Mouse (Mus musculus) limb, embryonic 11.5 days (tissue): Measurements from ENCODE around the gene C730034F03Rik. TPM values are rescaled to one million over a fixed set of nuclear protein-coding genes. Genes with fewer than 3 reads are reported as not detected.
"Not testable (repeated sequence)": the region's sequence is repeated elsewhere in the genome, so short reads cannot be mapped to it uniquely, and the experiment has no call there.

Experiments
- ATAC-seq: fragments of 200-750 bp; cut with Nextera tagmentation; 2 replicates; pipeline ENCODE4 v1.8.0; 2017; ENCODE audit warnings: low read depth; ENCODE audit not compliant: insufficient number of reproducible peaks, low FRiP score, low TSS enrichment
- DNase-seq: peaks from one replicate; pipeline ENCODE4 v3.0.0-alpha.2; 2015; ENCODE audit warnings: low spot score
- H3K27ac ChIP-seq: fragments of 300-500 bp; sonication (generic); replicated peaks from 2 replicates; pipeline ENCODE4 v1.5.1; 2014; ENCODE audit warnings: low read depth, mild to moderate bottlenecking, low read length
- H3K27me3 ChIP-seq: fragments of 300-500 bp; sonication (generic); 2 replicates; pipeline ENCODE4 v1.6.1; 2014; ENCODE audit warnings: mild to moderate bottlenecking, low read length, mixed read lengths; ENCODE audit not compliant: control insufficient read depth, insufficient read depth
- H3K36me3 ChIP-seq: fragments of 300-500 bp; sonication (generic); 2 replicates; pipeline ENCODE4 v1.6.1; 2014; ENCODE audit warnings: mild to moderate bottlenecking, low read length, moderate library complexity, mixed read lengths; ENCODE audit not compliant: control insufficient read depth, insufficient read depth
- H3K4me1 ChIP-seq: fragments of 300-500 bp; sonication (generic); 2 replicates; pipeline ENCODE4 v1.6.1; 2014; ENCODE audit warnings: low read length, mixed read lengths; ENCODE audit not compliant: control insufficient read depth, insufficient read depth
- H3K4me2 ChIP-seq: fragments of 300-500 bp; sonication (generic); 2 replicates; pipeline ENCODE4 v1.6.1; 2014; ENCODE audit warnings: low read depth, mild to moderate bottlenecking, moderate library complexity; ENCODE audit not compliant: severe bottlenecking
- H3K4me3 ChIP-seq: fragments of 300-500 bp; sonication (generic); 2 replicates; pipeline ENCODE4 v1.5.1; 2014; ENCODE audit warnings: low read depth, low read length
- H3K9ac ChIP-seq: fragments of 300-500 bp; sonication (generic); 2 replicates; pipeline ENCODE4 v1.6.1; 2014; ENCODE audit warnings: mild to moderate bottlenecking, low read length
- H3K9me3 ChIP-seq: fragments of 300-500 bp; sonication (generic); 2 replicates; pipeline ENCODE4 v1.6.1; 2016; ENCODE audit warnings: low read length; ENCODE audit not compliant: control insufficient read depth
- WGBS: fragments of 180-500 bp; shearing (Covaris S2); extraction: QIAGEN DNeasy Blood & Tissue Kit; methylation state at CpG from one replicate; pipeline ENCODE4 v1.1.7; 2014; 5-methylcytosine and 5-hydroxymethylcytosine counted together
- polyA plus RNA-seq: library from polyadenylated mRNA; unstranded; fragments of >200 nt; fragmentation: Nextera tagmentation; extraction: Ambion mirVana; gene quantifications from 2 replicates; pipeline ENCODE4 v1.2.1, GENCODE M21; 2014

The C730034F03Rik gene
- polyA plus RNA-seq, 1 experiment from 2014 or later, result 1.7 TPM

DNA sequence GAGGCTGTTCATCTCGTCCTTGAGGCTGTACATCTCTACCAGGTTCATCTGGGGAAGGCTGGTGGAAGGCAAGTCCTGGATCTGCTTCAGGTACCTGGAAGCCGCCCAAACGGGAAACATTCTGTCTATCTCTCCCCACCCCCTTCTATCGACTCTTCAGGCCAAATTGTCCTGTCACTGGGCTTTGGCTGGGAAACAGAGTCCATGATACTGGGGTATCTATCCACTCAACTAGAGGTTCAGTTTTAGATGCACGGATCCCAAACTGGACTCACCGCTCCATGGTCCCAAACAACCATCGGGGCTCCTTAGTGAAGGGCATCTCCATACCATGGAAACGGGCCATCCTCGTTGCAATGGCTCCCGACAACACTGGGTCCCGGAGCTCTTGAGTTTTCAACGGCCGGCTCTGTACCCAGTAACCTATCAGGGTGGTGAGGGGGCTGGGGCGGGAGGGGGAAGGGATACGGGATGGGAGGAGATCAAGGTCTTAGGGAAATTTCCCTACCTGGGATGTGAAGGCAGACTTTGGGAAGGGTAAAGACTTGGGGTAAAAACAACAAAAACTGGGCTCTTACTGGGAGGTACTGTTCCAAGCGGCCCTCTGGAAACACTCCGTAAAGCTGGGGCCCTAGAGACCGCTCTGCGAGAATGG is 1.1 kb upstream of the C730034F03Rik start:
- Histone ChIP-seq H3K36me3 (peaks cover 2% of the 10 kb centered on the region; the same call in 1 of the 2 replicates), H3K4me2 (peak overlapping the region; percentile 91), H3K9ac (no peak overlapping the region), H3K4me3 (peak overlapping the region; percentile 53), H3K27me3 (no peaks in the 10 kb centered on the region), H3K9me3 (no peaks in the 10 kb centered on the region), H3K27ac (no peak overlapping the region), H3K4me1 (peaks cover 9% of the 10 kb centered on the region)
- no peak for DNase-seq
- ATAC-seq, result no peak
- 83% methylated on average over 19 of the region's 19 CpGs for WGBS

DNA sequence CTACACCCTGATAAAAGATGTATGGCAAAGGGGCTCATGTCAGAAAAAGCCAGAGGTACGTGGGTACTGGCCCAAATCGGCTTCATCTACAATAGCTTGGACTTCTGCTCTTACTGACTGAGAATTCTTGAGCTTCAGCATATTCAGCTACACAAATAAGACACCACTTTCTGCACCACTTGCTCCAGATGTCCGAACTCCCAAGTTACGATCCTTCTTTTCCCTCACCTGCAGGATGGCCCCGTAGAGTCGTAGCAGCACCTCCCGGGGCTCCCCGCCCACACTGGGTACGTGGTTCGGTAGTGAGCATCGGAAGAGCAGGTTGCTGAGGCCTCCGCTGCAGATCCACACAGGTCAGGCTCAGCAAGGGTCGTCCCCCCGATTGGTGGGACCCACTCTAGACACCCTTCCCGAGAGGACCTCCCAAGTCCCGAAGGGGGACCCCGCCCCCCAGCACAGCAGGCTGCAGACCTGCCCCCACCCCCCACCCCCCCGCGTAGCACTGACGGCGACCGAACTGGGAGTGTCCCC is 503 bp upstream of the C730034F03Rik start:
- peak overlapping the region; percentile 53 for H3K4me3 ChIP-seq
- peaks cover 2% of the 10 kb centered on the region; the same call in 1 of the 2 replicates for H3K36me3 ChIP-seq
- H3K9me3 ChIP-seq, result no peaks in the 10 kb centered on the region
- peak; percentile 44; the same call in 1 of the 2 replicates for ATAC-seq
- WGBS, result 5% methylated on average over 22 of the region's 22 CpGs
- no peak overlapping the region for H3K27ac ChIP-seq
- H3K27me3 ChIP-seq, result no peaks in the 10 kb centered on the region
- H3K9ac ChIP-seq, result peak overlapping the region; percentile 54
- peaks cover 9% of the 10 kb centered on the region for H3K4me1 ChIP-seq
- H3K4me2 ChIP-seq, result peak overlapping the region; percentile 91
- no peak for DNase-seq

DNA sequence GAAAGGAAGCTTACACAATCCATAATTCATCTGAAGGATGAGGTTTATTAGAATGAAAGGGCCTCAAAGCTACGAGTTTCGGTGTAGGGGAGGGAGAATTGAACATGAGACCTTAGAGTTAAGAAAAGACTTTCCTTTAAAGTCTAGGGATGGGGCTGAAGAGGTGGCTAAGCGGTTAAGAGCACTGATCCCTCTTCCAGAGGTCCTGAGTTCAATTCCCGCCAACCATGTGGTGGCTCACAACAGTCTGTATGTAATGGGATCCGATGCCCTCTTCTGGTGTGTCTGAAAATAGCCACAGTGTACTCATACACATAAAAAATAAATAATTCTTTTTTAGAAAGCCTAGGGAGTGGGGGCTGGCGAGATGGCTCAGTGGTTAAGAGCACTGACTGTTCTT is 952 bp downstream of the C730034F03Rik start:
- peak overlapping the region; percentile 53 for H3K4me3 ChIP-seq
- peak overlapping the region; percentile 91 for H3K4me2 ChIP-seq
- peaks cover 2% of the 10 kb centered on the region; the same call in 1 of the 2 replicates for H3K36me3 ChIP-seq
- no peak overlapping the region for H3K27ac ChIP-seq
- ATAC-seq, result no peak
- no peaks in the 10 kb centered on the region for H3K9me3 ChIP-seq
- peaks cover 9% of the 10 kb centered on the region for H3K4me1 ChIP-seq
- no peaks in the 10 kb centered on the region for H3K27me3 ChIP-seq
- H3K9ac ChIP-seq, result 0 out of 2 replicates have a peak overlapping the region, but pooled peaks have one; percentile 54
- DNase-seq, result no peak
- WGBS, result 54% methylated on average over 6 of the region's 6 CpGs

DNA sequence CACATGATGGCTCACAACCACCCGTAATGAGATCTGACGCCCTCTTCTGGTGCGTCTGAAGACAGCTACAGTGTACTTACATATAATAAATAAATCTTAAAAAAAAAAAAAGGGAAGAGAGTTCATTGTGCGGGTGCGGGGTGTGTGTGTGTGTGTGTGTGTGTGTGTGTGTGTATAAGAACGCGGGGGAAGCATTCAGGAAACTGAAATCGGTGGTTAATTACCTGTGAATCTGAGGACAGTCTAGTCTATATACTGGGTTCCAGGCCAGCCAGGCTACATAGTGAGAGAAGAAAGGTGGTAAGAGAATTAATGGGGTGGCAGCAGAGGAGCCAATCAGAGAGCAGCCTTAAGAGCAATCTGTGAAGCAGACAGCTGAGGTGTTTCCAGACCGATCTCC is 1.4 kb downstream of the C730034F03Rik start:
- WGBS, result 80% methylated on average over 7 of the region's 9 CpGs
- H3K4me3 ChIP-seq, H3K9ac ChIP-seq, DNase-seq, H3K4me1 ChIP-seq, H3K9me3 ChIP-seq, ATAC-seq, H3K27ac ChIP-seq, H3K36me3 ChIP-seq, H3K4me2 ChIP-seq, H3K27me3 ChIP-seq: not testable (repeated sequence)

DNA sequence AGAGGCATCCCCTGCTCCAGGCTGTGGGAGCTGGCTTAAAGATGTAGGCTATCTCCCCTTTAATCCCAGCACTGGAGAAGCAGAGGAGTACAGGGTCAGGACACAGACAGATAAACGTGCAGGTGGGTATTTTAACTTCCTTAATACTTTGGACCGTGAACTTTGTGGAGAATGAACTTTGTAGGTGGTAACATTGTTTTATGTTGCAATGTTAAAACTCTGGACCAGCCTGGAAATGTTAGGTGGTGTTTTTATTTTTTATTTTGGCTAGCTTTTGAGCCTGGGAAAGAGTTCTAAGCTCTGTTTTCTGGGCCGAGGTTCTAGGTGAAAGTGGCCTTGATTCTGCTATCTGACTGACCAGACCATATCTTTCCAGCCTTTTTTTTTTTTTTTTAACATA is 1.9 kb downstream of the C730034F03Rik start:
- H3K4me2 ChIP-seq, result no peak overlapping the region
- H3K36me3 ChIP-seq, result peaks cover 2% of the 10 kb centered on the region; the same call in 1 of the 2 replicates
- H3K27ac ChIP-seq, result no peak overlapping the region
- H3K9ac ChIP-seq, result no peak overlapping the region
- no peaks in the 10 kb centered on the region for H3K9me3 ChIP-seq
- no peak for DNase-seq
- 0 out of 2 replicates have a peak, but pooled peaks cover 2% of the 10 kb centered on the region for H3K4me1 ChIP-seq
- H3K27me3 ChIP-seq, result no peaks in the 10 kb centered on the region
- no peak for ATAC-seq
- 89% methylated on average over 3 of the region's 3 CpGs for WGBS
- no peak overlapping the region for H3K4me3 ChIP-seq

DNA sequence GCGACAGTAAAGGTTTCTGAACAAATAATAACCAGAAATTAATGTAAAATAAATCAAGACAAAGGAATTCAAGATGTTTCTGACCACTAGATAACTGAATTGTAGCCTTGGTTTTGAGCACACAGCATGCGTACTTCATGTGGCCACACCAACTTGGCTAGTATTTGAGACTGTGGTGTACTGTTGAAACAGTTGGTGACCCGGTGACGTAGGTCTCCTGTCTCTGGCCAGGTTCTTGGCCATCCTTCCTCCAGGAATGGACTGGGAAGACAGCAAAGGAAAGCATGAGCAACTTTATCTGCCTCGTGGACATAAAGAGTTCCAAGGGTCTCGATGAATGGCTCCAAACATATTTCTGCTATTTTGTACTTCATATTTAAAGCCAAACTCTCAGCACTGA is 2.4 kb downstream of the C730034F03Rik start:
- H3K9me3 ChIP-seq, result no peaks in the 10 kb centered on the region
- H3K4me2 ChIP-seq, result no peak overlapping the region
- no peak overlapping the region for H3K4me3 ChIP-seq
- H3K27ac ChIP-seq, result no peak overlapping the region
- DNase-seq, result no peak
- no peak for ATAC-seq
- WGBS, result 93% methylated on average over 6 of the region's 6 CpGs
- H3K36me3 ChIP-seq, result no peaks in the 10 kb centered on the region; the same call in 1 of the 2 replicates
- H3K9ac ChIP-seq, result no peak overlapping the region
- H3K4me1 ChIP-seq, result no peaks in the 10 kb centered on the region
- no peaks in the 10 kb centered on the region for H3K27me3 ChIP-seq

DNA sequence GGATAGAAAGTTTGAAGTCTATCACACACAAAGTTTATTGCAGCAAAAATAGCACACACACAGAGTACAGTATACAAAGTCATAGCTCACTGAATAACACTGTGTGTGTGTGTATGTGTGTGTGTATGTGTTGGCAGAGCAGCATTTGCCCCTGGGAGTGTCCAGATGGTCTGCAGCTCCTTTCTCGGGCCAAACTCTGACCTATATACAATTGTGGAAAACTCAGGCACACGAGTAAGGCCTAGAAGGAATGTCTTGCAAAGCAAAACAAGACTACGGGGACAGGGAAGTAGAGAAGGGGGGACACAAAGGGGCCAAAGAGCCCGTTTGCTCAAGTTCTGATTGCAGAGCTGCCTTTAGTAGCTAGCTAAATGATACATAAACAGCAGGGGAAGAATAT is 3.6 kb downstream of the C730034F03Rik start:
- ATAC-seq, result no peak

DNA sequence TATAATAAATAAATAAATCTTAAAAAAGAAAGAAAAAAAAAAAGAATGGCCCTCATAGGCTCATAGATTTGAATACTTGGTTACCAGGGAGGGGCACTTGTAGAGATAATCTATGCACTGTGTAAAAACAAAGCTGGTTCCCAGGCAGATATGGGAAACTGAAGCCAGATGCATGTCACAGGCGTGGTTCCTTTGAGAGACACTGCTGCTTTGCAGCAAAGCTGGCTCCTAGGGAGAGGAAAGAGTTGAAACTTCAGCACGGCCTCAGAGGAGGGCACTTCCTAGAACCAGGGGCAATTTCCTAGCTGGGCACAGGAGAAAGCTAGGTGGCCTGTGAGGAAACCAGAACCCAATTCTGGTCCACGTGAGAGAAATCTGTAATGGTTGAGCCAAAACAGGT is 4.7 kb downstream of the C730034F03Rik start:
- H3K4me3 ChIP-seq, result no peak overlapping the region
- WGBS, result 60% methylated on average over 3 of the region's 3 CpGs
- H3K4me1 ChIP-seq, result no peaks in the 10 kb centered on the region
- H3K9ac ChIP-seq, result no peak overlapping the region
- no peaks in the 10 kb centered on the region for H3K36me3 ChIP-seq
- H3K4me2 ChIP-seq, result no peak overlapping the region
- H3K27me3 ChIP-seq, result no peaks in the 10 kb centered on the region
- DNase-seq (no peak), ATAC-seq (no peak)
- no peak overlapping the region for H3K27ac ChIP-seq
- H3K9me3 ChIP-seq, result no peaks in the 10 kb centered on the region

More for the DNA sequence above, 3.6 kb downstream of the C730034F03Rik start:
- Histone ChIP-seq H3K27ac (no peak overlapping the region), H3K9me3 (no peaks in the 10 kb centered on the region), H3K36me3 (no peaks in the 10 kb centered on the region), H3K27me3 (no peaks in the 10 kb centered on the region), H3K4me2 (no peak overlapping the region), H3K9ac (no peak overlapping the region), H3K4me3 (no peak overlapping the region), H3K4me1 (no peaks in the 10 kb centered on the region)
- WGBS, result 76% methylated on average over 4 of the region's 4 CpGs
- DNase-seq, result no peak
